Mouse (Mus musculus): ENCODE measurements around the gene Gm10112. TPM values are rescaled to one million over a fixed set of nuclear protein-coding genes. Genes with fewer than 3 reads are reported as not detected.

The Gm10112 gene
- polyA plus RNA-seq (2015; fragmentation: Nextera tagmentation; extraction: Ambion mirVana): not detected in 2 replicates

DNA sequence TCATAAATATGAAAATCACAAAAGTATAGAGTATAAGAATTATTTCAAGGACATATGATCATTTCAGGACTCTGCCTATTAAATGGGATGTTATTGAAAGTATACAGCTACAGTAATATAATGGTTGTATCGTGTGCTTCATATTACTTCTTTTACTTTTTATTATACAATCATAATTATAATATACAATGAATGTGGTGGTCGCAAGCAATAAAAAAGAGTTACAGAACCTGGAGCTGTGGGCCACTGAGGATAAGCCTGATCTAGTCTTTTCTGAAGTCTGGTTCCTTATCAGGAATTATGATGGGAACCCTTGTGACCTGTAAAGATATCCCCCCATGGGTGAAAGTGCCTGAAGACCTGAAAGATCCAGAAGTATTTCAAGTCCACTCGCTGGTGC lies at the start of gene Gm10112:
Gene Gm10112 (plus strand): TSS at position 301 of the 400 bp plus-strand sequence.
- Histone ChIP-seq H3K27ac (no peak within 1 kb of the TSS), H3K9me3 (no peaks in the 10 kb centered on the region), H3K36me3 (replicated peaks) (no peaks in the 10 kb centered on the region), H3K4me3 (no peak within 1 kb of the TSS), H3K4me1 (no peaks in the 10 kb centered on the region), H3K9ac (no peak within 1 kb of the TSS), H3K27me3 (replicated peaks) (no peaks in the 10 kb centered on the region), H3K4me2 (no peak within 1 kb of the TSS)
- 92% methylated on average over 3 of the region's 3 CpGs for WGBS
- ATAC-seq (replicated peaks): no peak

DNA sequence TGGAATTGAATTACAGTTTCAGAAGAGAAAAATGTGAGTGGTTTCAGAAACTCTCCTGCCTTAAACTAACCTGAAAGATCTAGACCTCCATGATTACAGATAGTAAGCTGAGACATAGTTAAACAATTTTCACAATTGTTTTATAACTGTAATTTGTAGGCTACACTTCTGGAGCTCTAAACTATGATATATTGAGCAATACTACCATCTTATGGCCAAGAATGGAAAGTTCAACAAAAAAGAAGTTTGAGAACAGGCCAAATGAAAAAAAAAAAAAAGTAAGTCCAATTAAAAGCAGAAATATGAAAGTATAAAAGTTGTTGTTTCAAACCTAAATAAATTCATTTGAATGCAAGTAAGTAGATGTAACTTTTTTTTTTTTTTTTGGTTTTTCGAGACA lies 21.4 kb downstream of the Gm10112 start:
- Histone ChIP-seq H3K27ac (no peak overlapping the region), H3K36me3 (replicated peaks) (no peaks in the 10 kb centered on the region), H3K4me3 (no peak overlapping the region), H3K27me3 (replicated peaks) (no peaks in the 10 kb centered on the region), H3K4me2 (no peak overlapping the region), H3K9me3 (no peaks in the 10 kb centered on the region), H3K9ac (no peak overlapping the region), H3K4me1 (no peaks in the 10 kb centered on the region)
- 67% methylated on average over 1 of the region's 1 CpGs for WGBS
- no peak for ATAC-seq (replicated peaks)

DNA sequence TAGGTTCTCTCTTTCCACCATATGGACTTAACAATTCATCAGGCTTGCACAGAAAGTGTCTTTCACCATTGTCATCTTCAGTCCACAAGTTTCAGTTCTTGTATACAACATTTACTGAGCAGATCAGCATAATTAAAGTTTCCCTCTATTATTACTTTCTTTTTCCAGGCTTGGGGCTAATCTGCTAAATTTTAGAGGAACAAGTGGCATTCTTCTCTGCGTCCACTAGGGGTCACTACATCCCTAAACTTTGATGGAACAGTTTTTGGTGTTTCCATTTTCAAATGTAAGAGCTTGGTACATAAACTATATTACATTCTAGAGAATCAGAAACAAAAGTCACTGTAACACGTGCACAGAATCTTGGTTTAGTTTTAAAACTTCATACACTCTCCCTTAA lies 28.2 kb downstream of the Gm10112 start:
- H3K4me3 ChIP-seq: no peak overlapping the region
- H3K9me3 ChIP-seq: no peaks in the 10 kb centered on the region
- no peak overlapping the region for H3K9ac ChIP-seq
- no peak overlapping the region for H3K4me2 ChIP-seq
- no peaks in the 10 kb centered on the region for H3K36me3 ChIP-seq (replicated peaks)
- H3K27me3 ChIP-seq (replicated peaks): no peaks in the 10 kb centered on the region
- no peak for ATAC-seq (replicated peaks)
- H3K4me1 ChIP-seq: no peaks in the 10 kb centered on the region
- 2% methylated on average over 2 of the region's 2 CpGs for WGBS
- H3K27ac ChIP-seq: no peak overlapping the region

DNA sequence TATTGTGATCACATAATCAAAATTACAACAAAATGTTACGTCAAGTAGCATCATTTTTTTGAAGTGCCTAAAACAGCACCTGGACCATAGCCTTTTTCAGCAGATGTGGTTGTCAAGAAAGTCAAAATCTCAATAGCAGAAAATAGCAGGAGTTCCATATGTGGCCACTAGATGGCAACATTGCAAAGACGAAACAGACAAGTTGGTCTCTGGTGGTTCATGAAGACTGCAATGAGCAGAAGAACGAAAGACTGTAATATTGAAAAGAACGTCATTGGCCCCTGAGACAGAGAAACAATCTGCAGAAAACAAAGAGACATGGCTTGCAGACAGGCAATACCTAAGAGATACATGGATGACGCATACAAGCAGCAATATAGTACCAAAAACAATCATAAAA lies 42.1 kb downstream of the Gm10112 start:
- ATAC-seq (replicated peaks): peak; percentile 62; the same call in 1 of the 2 replicates
- no peak overlapping the region for H3K4me3 ChIP-seq
- H3K9me3 ChIP-seq: no peaks in the 10 kb centered on the region
- H3K4me1 ChIP-seq: no peaks in the 10 kb centered on the region
- H3K36me3 ChIP-seq (replicated peaks): no peaks in the 10 kb centered on the region
- WGBS: 15% methylated on average over 5 of the region's 5 CpGs
- no peaks in the 10 kb centered on the region for H3K27me3 ChIP-seq (replicated peaks)
- no peak overlapping the region for H3K9ac ChIP-seq
- H3K4me2 ChIP-seq: no peak overlapping the region; the same call in 1 of the 2 replicates
- no peak overlapping the region for H3K27ac ChIP-seq

Other genes starting within 250 kb of the Gm10112 start
- not detected in 2 replicates for gene Cylc1, start 57.9 kb upstream of the Gm10112 start, polyA plus RNA-seq (2015; fragmentation: Nextera tagmentation; extraction: Ambion mirVana)

Data from midbrain, embryonic 15.5 days (tissue).